Mouse (Mus musculus) kidney, adult 2 months (tissue): ENCODE results near the gene Smim14. TPM values are rescaled to one million over a fixed set of nuclear protein-coding genes. Genes with fewer than 3 reads are reported as not detected.

Experiments
- DNase-seq: peaks from one replicate; pipeline ENCODE4 v3.0.0; 2021
- H3K27ac ChIP-seq: fragments of 200-500 bp; 2 replicates; pipeline ENCODE4 v1.5.1; 2012; ENCODE audit warnings: low read depth, low read length, control low read depth, inconsistent platforms; ENCODE audit not compliant: insufficient read depth
- H3K27me3 ChIP-seq: fragments of 200-500 bp; replicated peaks from 2 replicates; pipeline ENCODE4 v1.6.1; 2012; ENCODE audit warnings: mild to moderate bottlenecking, moderate library complexity, low read length, inconsistent platforms; ENCODE audit not compliant: control insufficient read depth, insufficient read depth
- H3K36me3 ChIP-seq: fragments of 200-500 bp; 2 replicates; pipeline ENCODE4 v1.6.1; 2012; ENCODE audit warnings: mild to moderate bottlenecking, moderate library complexity, low read length, inconsistent platforms; ENCODE audit not compliant: control insufficient read depth, insufficient read depth
- H3K4me1 ChIP-seq: fragments of 200-500 bp; 2 replicates; pipeline ENCODE4 v1.6.1; 2011; ENCODE audit warnings: low read length; ENCODE audit not compliant: control insufficient read depth, insufficient read depth
- H3K4me3 ChIP-seq: fragments of 200-500 bp; 2 replicates; pipeline ENCODE4 v1.5.1; 2011; ENCODE audit warnings: mild to moderate bottlenecking, low read depth, low read length, control low read depth; ENCODE audit not compliant: insufficient read depth
- CTCF ChIP-seq: fragments of 200-500 bp; conservative IDR thresholded peaks from 2 replicates; pipeline ENCODE4 v1.5.1; 2011; ENCODE audit warnings: low read depth, mild to moderate bottlenecking, control low read depth, low read length, moderate library complexity, mixed read lengths; ENCODE audit not compliant: insufficient read depth, insufficient read length
- POLR2A ChIP-seq: fragments of 200-500 bp; IDR thresholded peaks from one replicate; pipeline ENCODE4 v1.6.1; 2011; ENCODE audit warnings: low read depth, low read length, control low read depth
- whole genome bisulfite sequencing: fragments of 180-500 bp; shearing (Covaris S2); methylation state at CpG from one replicate; pipeline ENCODE4 v1.1.7; 2018; 5-methylcytosine and 5-hydroxymethylcytosine counted together
- polyA plus RNA-seq: library from polyadenylated mRNA; depleted of rRNA; stranded (reverse); fragments of >200 nt; gene quantifications from 2 replicates; pipeline ENCODE4 v1.2.3, GENCODE M21; 2012; rRNA removed

Gene Smim14
- polyA plus RNA-seq: 111 and 114 TPM in 2 replicates

- H3K36me3 ChIP-seq: no peaks in the 10 kb centered on the region
- DNase-seq: peak; percentile 95
- H3K4me3 ChIP-seq: peak within 1 kb of the TSS; percentile 81
- no peaks in the 10 kb centered on the region; the same call in 1 of the 2 replicates for H3K4me1 ChIP-seq
- 1% methylated on average over 66 of the region's 66 CpGs for WGBS
- peak within 1 kb of the TSS; percentile 94 for H3K27ac ChIP-seq
- peak; percentile 50 for TF ChIP-seq POLR2A
- TF ChIP-seq CTCF: 0 out of 2 replicates have a peak, but pooled peaks have one; percentile 21
- H3K27me3 ChIP-seq: no peaks in the 10 kb centered on the region
Measured at GRCm38 (mm10) chr5:65536751-65537419, at the start of gene Smim14, which contains the start of gene Ube2k. Smim14 (minus strand) TSS chr5:65537184. Ube2k (plus strand) TSS chr5:65537233.

- DNase-seq: peak; percentile 58
- no peak for TF ChIP-seq POLR2A
- TF ChIP-seq CTCF: no peak
- H3K4me1 ChIP-seq: no peaks in the 10 kb centered on the region
- H3K27me3 ChIP-seq: no peaks in the 10 kb centered on the region
- H3K27ac ChIP-seq: no peak overlapping the region
- WGBS: 47% methylated on average over 5 of the region's 5 CpGs
- no peak overlapping the region for H3K4me3 ChIP-seq
- peaks cover 2% of the 10 kb centered on the region; the same call in 1 of the 2 replicates for H3K36me3 ChIP-seq
Measured at GRCm38 (mm10) chr5:65586291-65586690, 49.3 kb upstream of the Smim14 start.

GRCm38 (mm10) chr5:65578545-65578944 is 41.6 kb upstream of the Smim14 start:
- DNase-seq: no peak
- Histone ChIP-seq H3K27me3 (no peaks in the 10 kb centered on the region), H3K4me3 (no peak overlapping the region), H3K36me3 (peaks cover 2% of the 10 kb centered on the region; the same call in 1 of the 2 replicates), H3K4me1 (no peaks in the 10 kb centered on the region; the same call in 1 of the 2 replicates), H3K27ac (no peak overlapping the region)
- WGBS: 78% methylated on average over 3 of the region's 3 CpGs
- TF ChIP-seq POLR2A (no peak), CTCF (no peak)

GRCm38 (mm10) chr5:65575896-65576295 is 38.9 kb upstream of the Smim14 start:
- no peak for DNase-seq
- Histone ChIP-seq H3K27ac (no peak overlapping the region), H3K4me3 (no peak overlapping the region), H3K36me3 (no peaks in the 10 kb centered on the region; the same call in 1 of the 2 replicates), H3K27me3 (no peaks in the 10 kb centered on the region), H3K4me1 (no peaks in the 10 kb centered on the region; the same call in 1 of the 2 replicates)
- 76% methylated on average over 2 of the region's 2 CpGs for WGBS
- TF ChIP-seq POLR2A (no peak), CTCF (no peak)

GRCm38 (mm10) chr5:65574876-65575275 is 37.9 kb upstream of the Smim14 start:
- no peak for TF ChIP-seq CTCF
- no peak for TF ChIP-seq POLR2A
- WGBS: 68% methylated on average over 2 of the region's 2 CpGs
- Histone ChIP-seq H3K27ac (peak overlapping the region; percentile 31; the same call in 1 of the 2 replicates), H3K4me3 (no peak overlapping the region), H3K36me3 (no peaks in the 10 kb centered on the region; the same call in 1 of the 2 replicates), H3K27me3 (no peaks in the 10 kb centered on the region), H3K4me1 (no peaks in the 10 kb centered on the region; the same call in 1 of the 2 replicates)
- DNase-seq: no peak

GRCm38 (mm10) chr5:65565486-65565885 is 28.5 kb upstream of the Smim14 start:
- Histone ChIP-seq H3K4me1 (0 out of 2 replicates have a peak, but pooled peaks cover 4% of the 10 kb centered on the region), H3K4me3 (no peak overlapping the region), H3K36me3 (no peaks in the 10 kb centered on the region), H3K27me3 (no peaks in the 10 kb centered on the region), H3K27ac (no peak overlapping the region)
- 62% methylated on average over 2 of the region's 2 CpGs for WGBS
- TF ChIP-seq CTCF: no peak
- no peak for TF ChIP-seq POLR2A
- no peak for DNase-seq

GRCm38 (mm10) chr5:65561125-65561893 is 24.3 kb upstream of the Smim14 start:
- Histone ChIP-seq H3K27me3 (no peaks in the 10 kb centered on the region), H3K4me1 (peaks cover 4% of the 10 kb centered on the region; the same call in 1 of the 2 replicates), H3K4me3 (no peak overlapping the region), H3K27ac (no peak overlapping the region), H3K36me3 (no peaks in the 10 kb centered on the region)
- 49% methylated on average over 20 of the region's 20 CpGs for WGBS
- TF ChIP-seq CTCF (no peak), POLR2A (no peak)
- no peak for DNase-seq
